In genomic region chr6:82702593-82703017, GRCm38 (mm10) we compare ENCODE assay signal across 8 mouse cellular contexts. TPM values are rescaled to one million over a fixed set of nuclear protein-coding genes. Genes with fewer than 3 reads are reported as not detected.
DNase-seq lines count a peak whose midpoint lies in the region; ATAC-seq and TF ChIP-seq lines count a peak whose summit lies in the region.

No protein-coding gene starts in this region.

- peak; percentile 95 for TF ChIP-seq CTCF in Patski (IDR thresholded peaks at IDR 0.05)
- peak; percentile 94 for TF ChIP-seq CTCF in left cerebral cortex, adult 2 months (IDR thresholded peaks at IDR 0.05)

- H3K4me1 ChIP-seq in megakaryocyte, embryonic 14.5 days, result peaks cover 15% of the 10 kb centered on the region

- no peak overlapping the region for H3K27ac ChIP-seq in left cerebral cortex, adult 2 months

- no peaks in the 10 kb centered on the region for H3K27me3 ChIP-seq in Patski
- peaks cover 32% of the 10 kb centered on the region for H3K27me3 ChIP-seq in megakaryocyte, embryonic 14.5 days (replicated peaks)

- CTCF ChIA-PET in Patski (lab: Charles Lee), result interaction anchor here (0.7 to 3.2 kb wide), 20 partner anchors 8 to 738 kb away, joined by 3 to 16 read pairs (median 4); no protein-coding TSS in a partner anchor

- no peaks in the 10 kb centered on the region for H3K9me3 ChIP-seq in megakaryocyte, embryonic 14.5 days

- DNase-seq in Patski (ENCODE audit: low read depth, low spot score), result no peak
- DNase-seq in cerebellum, postnatal 14 days, result peak; percentile 95 to 98
- peak; percentile 88 to 90 for DNase-seq in frontal cortex, postnatal 36 days (ENCODE audit: low spot score in 2 of 2)
- DNase-seq in hindlimb bud, embryonic 11.5 days (ENCODE audit: extremely low spot score, low read depth, low spot score), result peak; percentile 42
- peak; percentile 83 to 88 for DNase-seq in left cerebral cortex, adult 2 months (ENCODE audit: extremely low spot score in 1 of 2, low spot score in 2 of 2)
- DNase-seq in right cerebral cortex, adult 2 months (ENCODE audit: low spot score in 2 of 2), result peak; percentile 85 to 91
- peak; percentile 91 for DNase-seq in urinary bladder, postnatal 14 days (ENCODE audit: low spot score)

- H3K36me3 ChIP-seq in megakaryocyte, embryonic 14.5 days (replicated peaks; ENCODE audit: low read length), result no peaks in the 10 kb centered on the region

- intact Hi-C loops in left cerebral cortex, adult 2 months (cut with DNase I), result loop anchor here (1.0 to 5.0 kb wide), 4 partner anchors 95 to 726 kb away; no protein-coding TSS in a partner anchor

- peak; percentile 54 for ATAC-seq in Patski

- H3K4me3 ChIP-seq in left cerebral cortex, adult 2 months, result no peak overlapping the region
- H3K4me3 ChIP-seq in megakaryocyte, embryonic 14.5 days (replicated peaks), result peak overlapping the region; percentile 63

- POLR2A ChIA-PET in Patski (lab: Charles Lee), result no interaction called here

- in situ Hi-C loops in Patski (cut with MboI; ENCODE audit: low pct_unique_long_range_greater_than_20kb), result loop anchor here (5.0 kb wide), 1 partner anchor 725 kb away; no protein-coding TSS in a partner anchor

RNA-seq across cellular contexts. Expression of gene Pole4, which starts 2.6 kb away (rescaled TPM):
- polyA plus RNA-seq in Patski (2021), result 64.1 TPM
- 10 to 100 TPM; 26.0 to 31.6 TPM for total RNA-seq in left cerebral cortex, adult 2 months (2021)
- polyA plus RNA-seq in megakaryocyte, embryonic 14.5 days (2012; ENCODE audit: insufficient read depth, low replicate concordance), result 10.4 and 62.9 TPM in 2 replicates
